Mouse (Mus musculus) 416B (cell line): ENCODE data around the gene Hist1h3e.

Experiments
- DNase-seq: peaks from one replicate; pipeline ENCODE4 v3.0.0; 2011; ENCODE audit warnings: low read depth

The Hist1h3e gene

GRCm38 (mm10) chr13:23583387-23584068 lies 21.4 kb upstream of the Hist1h3e start:
- DNase-seq, result peak; percentile 54

GRCm38 (mm10) chr13:23582219-23583056 lies 20.3 kb upstream of the Hist1h3e start:
- DNase-seq, result peak; percentile 82

GRCm38 (mm10) chr13:23581408-23582218 lies 19.4 kb upstream of the Hist1h3e start, which contains the start of gene Hist1h4d:
Hist1h4d (plus strand) TSS chr13:23581598.
- peak; percentile 100 for DNase-seq

- DNase-seq, result peak; percentile 50
Observed at GRCm38 (mm10) chr13:23577835-23578234, 15.7 kb upstream of the Hist1h3e start.

GRCm38 (mm10) chr13:23576906-23577639 lies 14.9 kb upstream of the Hist1h3e start:
- DNase-seq, result peak; percentile 75

- DNase-seq, result peak; percentile 89
Observed at GRCm38 (mm10) chr13:23576351-23576881, 14.2 kb upstream of the Hist1h3e start.

GRCm38 (mm10) chr13:23575864-23576313 lies 13.7 kb upstream of the Hist1h3e start:
- peak; percentile 84 for DNase-seq

GRCm38 (mm10) chr13:23575271-23575851 lies 13.2 kb upstream of the Hist1h3e start, which contains the start of gene Hist1h3d:
Hist1h3d (plus strand) TSS chr13:23575763.
- DNase-seq, result peak; percentile 99

- DNase-seq, result peak; percentile 91
Observed at GRCm38 (mm10) chr13:23574546-23575170, 12.5 kb upstream of the Hist1h3e start.

- peak; percentile 100 for DNase-seq
Observed at GRCm38 (mm10) chr13:23573898-23574524, 11.8 kb upstream of the Hist1h3e start, which contains the start of the genes Hist1h2bf and Hist1h2ad. Hist1h2bf (minus strand) TSS chr13:23574196. Hist1h2ad (plus strand) TSS chr13:23574381.

GRCm38 (mm10) chr13:23573034-23573897 lies 11.1 kb upstream of the Hist1h3e start:
- peak; percentile 87 for DNase-seq

- peak; percentile 92 for DNase-seq
Observed at GRCm38 (mm10) chr13:23572218-23573033, 10.3 kb upstream of the Hist1h3e start.

- DNase-seq, result peak; percentile 94
Observed at GRCm38 (mm10) chr13:23571504-23572217, 9.5 kb upstream of the Hist1h3e start.

GRCm38 (mm10) chr13:23571022-23571503 lies 8.9 kb upstream of the Hist1h3e start, which contains the start of the genes Hist1h2ae and Hist1h2bg:
Hist1h2ae (minus strand) TSS chr13:23571220.
Hist1h2bg (plus strand) TSS chr13:23571396.
- DNase-seq, result peak; percentile 100

- peak; percentile 91 for DNase-seq
Observed at GRCm38 (mm10) chr13:23570261-23571021, 8.3 kb upstream of the Hist1h3e start.

- no peak for DNase-seq
Observed at GRCm38 (mm10) chr13:23564482-23564881, 2.3 kb upstream of the Hist1h3e start.
